Mouse (Mus musculus) intestine, postnatal 0 days (tissue): ENCODE data around the gene Haus7. TPM values are rescaled to one million over a fixed set of nuclear protein-coding genes. Genes with fewer than 3 reads are reported as not detected.
"Not testable (repeated sequence)": the region's sequence is repeated elsewhere in the genome, so short reads cannot be mapped to it uniquely, and the experiment has no call there.

Experiments used
- ATAC-seq: fragments of 200-750 bp; cut with Nextera tagmentation; 2 replicates; pipeline ENCODE4 v1.8.0; 2017; ENCODE audit warnings: mild to moderate bottlenecking, moderate TSS enrichment, moderate library complexity
- H3K27ac ChIP-seq: fragments of 300-500 bp; sonication (generic); 2 replicates; pipeline ENCODE4 v1.5.1; 2014; ENCODE audit warnings: mild to moderate bottlenecking, low read depth, low read length, moderate library complexity
- H3K27me3 ChIP-seq: fragments of 300-500 bp; sonication (generic); replicated peaks from 2 replicates; pipeline ENCODE4 v1.6.1; 2014; ENCODE audit warnings: low read length, mixed read lengths; ENCODE audit not compliant: control insufficient read depth, insufficient read depth
- H3K36me3 ChIP-seq: fragments of 300-500 bp; sonication (generic); 2 replicates; pipeline ENCODE4 v1.6.1; 2014; ENCODE audit warnings: mild to moderate bottlenecking, moderate library complexity; ENCODE audit not compliant: control insufficient read depth, insufficient read depth
- H3K4me1 ChIP-seq: fragments of 300-500 bp; sonication (generic); replicated peaks from 2 replicates; pipeline ENCODE4 v1.6.1; 2014; ENCODE audit warnings: antibody characterized with exemption, low read length, mixed read lengths; ENCODE audit not compliant: control insufficient read depth, insufficient read depth
- H3K4me2 ChIP-seq: fragments of 300-500 bp; sonication (generic); replicated peaks from 2 replicates; pipeline ENCODE4 v1.6.1; 2014; ENCODE audit warnings: low read depth, mild to moderate bottlenecking, moderate library complexity
- H3K4me3 ChIP-seq: fragments of 300-500 bp; sonication (generic); 2 replicates; pipeline ENCODE4 v1.5.1; 2014; ENCODE audit warnings: low read depth, low read length
- H3K9ac ChIP-seq: fragments of 300-500 bp; sonication (generic); 2 replicates; pipeline ENCODE4 v1.6.1; 2014; ENCODE audit warnings: mild to moderate bottlenecking, low read depth, low read length
- H3K9me3 ChIP-seq: fragments of 300-500 bp; sonication (generic); 2 replicates; pipeline ENCODE4 v1.6.1; 2016; ENCODE audit warnings: mixed run types; ENCODE audit not compliant: control insufficient read depth
- CTCF ChIP-seq: sonication (generic); IDR thresholded peaks from 2 replicates; pipeline ENCODE4 v1.5.1; 2016; ENCODE audit warnings: low read depth, mild to moderate bottlenecking, control low read depth, antibody characterized with exemption, moderate library complexity
- WGBS: fragments of 180-500 bp; shearing (Covaris S2); extraction: QIAGEN DNeasy Blood & Tissue Kit; methylation state at CpG from one replicate; pipeline ENCODE4 v1.1.7; 2014; 5-methylcytosine and 5-hydroxymethylcytosine counted together
- polyA plus RNA-seq: library from polyadenylated mRNA; unstranded; fragments of >200 nt; fragmentation: Nextera tagmentation; extraction: Ambion mirVana; gene quantifications from 2 replicates; pipeline ENCODE4 v1.2.1, GENCODE M21; 2015

The Haus7 gene
- 38.2 and 38.6 TPM in 2 replicates for polyA plus RNA-seq

GRCm38 (mm10) chrX:73458877-73459392, at the start of gene Haus7:
TSS of gene Haus7 (minus strand) at chrX:73459044.
- Histone ChIP-seq H3K27ac (no peak within 1 kb of the TSS), H3K4me3 (peak within 1 kb of the TSS; percentile 45), H3K4me1 (no peaks in the 10 kb centered on the region), H3K9me3 (no peaks in the 10 kb centered on the region), H3K4me2 (peak within 1 kb of the TSS; percentile 64), H3K27me3 (no peaks in the 10 kb centered on the region), H3K9ac (peak within 1 kb of the TSS; percentile 34; the same call in 1 of the 2 replicates), H3K36me3 (no peaks in the 10 kb centered on the region)
- WGBS: 17% methylated on average over 26 of the region's 26 CpGs
- TF ChIP-seq CTCF: peak; percentile 76
- peak; percentile 100 for ATAC-seq

- Histone ChIP-seq H3K4me1 (no peaks in the 10 kb centered on the region), H3K4me3 (no peak overlapping the region), H3K36me3 (no peaks in the 10 kb centered on the region), H3K9me3 (no peaks in the 10 kb centered on the region), H3K9ac (no peak overlapping the region), H3K27me3 (peaks cover 13% of the 10 kb centered on the region), H3K4me2 (no peak overlapping the region), H3K27ac (no peak overlapping the region)
- ATAC-seq: no peak
- 74% methylated on average over 4 of the region's 4 CpGs for WGBS
- no peak for TF ChIP-seq CTCF
Measured at GRCm38 (mm10) chrX:73506577-73506976, 47.7 kb upstream of the Haus7 start.

GRCm38 (mm10) chrX:73505130-73505735, 46.4 kb upstream of the Haus7 start:
- no peaks in the 10 kb centered on the region for H3K9me3 ChIP-seq
- ATAC-seq: no peak
- 74% methylated on average over 5 of the region's 5 CpGs for WGBS
- no peaks in the 10 kb centered on the region for H3K36me3 ChIP-seq
- H3K27me3 ChIP-seq: peaks cover 13% of the 10 kb centered on the region
- TF ChIP-seq CTCF: no peak
- no peak overlapping the region for H3K9ac ChIP-seq
- H3K27ac ChIP-seq: no peak overlapping the region
- H3K4me1 ChIP-seq: no peaks in the 10 kb centered on the region
- H3K4me3 ChIP-seq: no peak overlapping the region
- H3K4me2 ChIP-seq: no peak overlapping the region

- WGBS: 88% methylated on average over 4 of the region's 4 CpGs
- Histone ChIP-seq H3K27me3 (no peaks in the 10 kb centered on the region), H3K4me2 (no peak overlapping the region), H3K9ac (no peak overlapping the region), H3K9me3 (no peaks in the 10 kb centered on the region), H3K27ac (no peak overlapping the region), H3K4me1 (no peaks in the 10 kb centered on the region), H3K4me3 (no peak overlapping the region), H3K36me3 (no peaks in the 10 kb centered on the region)
- TF ChIP-seq CTCF: no peak
- ATAC-seq: no peak
Measured at GRCm38 (mm10) chrX:73496746-73497145, 37.9 kb upstream of the Haus7 start.

- 15% methylated on average over 1 of the region's 2 CpGs for whole genome bisulfite sequencing
- ATAC-seq: 0 out of 2 replicates have a peak, but pooled peaks have one; percentile 63
- not testable (repeated sequence) for H3K27me3 ChIP-seq, H3K27ac ChIP-seq, H3K4me1 ChIP-seq, H3K4me3 ChIP-seq, H3K9ac ChIP-seq, H3K36me3 ChIP-seq, H3K9me3 ChIP-seq, H3K4me2 ChIP-seq
- peak; percentile 77 for TF ChIP-seq CTCF
Measured at GRCm38 (mm10) chrX:73493567-73493966, 34.7 kb upstream of the Haus7 start.

- WGBS: 78% methylated on average over 3 of the region's 3 CpGs
- Histone ChIP-seq H3K36me3 (no peaks in the 10 kb centered on the region), H3K27ac (no peak overlapping the region), H3K27me3 (no peaks in the 10 kb centered on the region), H3K9ac (no peak overlapping the region), H3K9me3 (no peaks in the 10 kb centered on the region), H3K4me2 (no peak overlapping the region), H3K4me3 (no peak overlapping the region), H3K4me1 (no peaks in the 10 kb centered on the region)
- peak; percentile 46 for TF ChIP-seq CTCF
- ATAC-seq: no peak
Measured at GRCm38 (mm10) chrX:73490804-73491203, 32.0 kb upstream of the Haus7 start.

- WGBS: 59% methylated on average over 4 of the region's 4 CpGs
- Histone ChIP-seq H3K36me3 (no peaks in the 10 kb centered on the region), H3K4me3 (no peak overlapping the region), H3K9ac (no peak overlapping the region), H3K4me2 (no peak overlapping the region), H3K27me3 (no peaks in the 10 kb centered on the region), H3K4me1 (no peaks in the 10 kb centered on the region), H3K9me3 (no peaks in the 10 kb centered on the region), H3K27ac (no peak overlapping the region)
- no peak for TF ChIP-seq CTCF
- ATAC-seq: no peak
Measured at GRCm38 (mm10) chrX:73490186-73490585, 31.3 kb upstream of the Haus7 start.
